Mouse (Mus musculus) lung, postnatal 4 days (tissue): ENCODE measurements around the gene Cd79a.
A peak's percentile ranks its signal among the peaks of the same experiment; 100 is the strongest.

Experiments
- DNase-seq, 2 experiments: peaks; one replicate each; pipeline ENCODE4 v3.0.0; 2021

Cd79a gene

DNA sequence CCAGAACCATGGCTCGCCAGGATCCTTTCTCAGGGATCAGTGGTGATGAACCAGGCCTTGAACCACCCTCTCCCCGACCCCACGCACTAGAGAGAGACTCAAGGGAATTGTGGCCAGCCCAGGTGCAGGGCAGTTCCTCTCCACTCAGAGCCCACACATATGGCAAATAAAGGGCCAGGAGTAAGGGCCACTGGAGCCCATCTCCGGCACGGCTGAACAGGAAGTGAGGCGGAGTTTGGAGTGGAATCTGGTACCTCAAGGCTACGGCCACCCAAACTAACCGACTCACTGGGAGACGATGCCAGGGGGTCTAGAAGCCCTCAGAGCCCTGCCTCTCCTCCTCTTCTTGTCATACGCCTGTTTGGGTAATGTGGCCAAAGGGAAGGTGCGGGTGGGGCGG is at the start of gene Cd79a:
Gene Cd79a, plus strand, starts transcription at position 158 of the 400 bp plus-strand sequence.
- peak in 1 of 2 experiments; percentile 50 for DNase-seq

DNA sequence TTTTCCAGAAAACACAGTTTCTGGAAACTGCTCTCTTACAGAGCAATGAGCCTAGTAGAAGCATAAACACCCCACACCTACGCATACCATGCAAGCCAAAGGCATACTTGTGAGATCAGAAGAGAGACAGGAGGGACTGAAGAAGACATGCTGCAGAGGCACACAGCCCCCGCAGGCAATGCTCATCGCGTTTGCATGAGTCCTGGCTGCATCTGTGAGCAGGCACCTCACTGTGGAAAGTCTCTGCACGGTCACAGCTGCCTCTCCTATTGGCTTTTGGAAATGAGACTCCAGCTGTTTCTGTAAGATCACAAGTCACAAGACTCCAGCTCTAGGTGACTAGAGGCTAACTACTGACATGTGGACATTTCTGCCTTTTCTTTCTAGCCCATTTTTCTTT is 47.0 kb upstream of the Cd79a start:
- no peak for DNase-seq

GRCm38 (mm10) chr7:24850899-24851303 is 46.3 kb upstream of the Cd79a start:
- DNase-seq, result no peak

GRCm38 (mm10) chr7:24851596-24852325 is 45.4 kb upstream of the Cd79a start:
- DNase-seq, result no peak

GRCm38 (mm10) chr7:24852557-24853232 is 44.5 kb upstream of the Cd79a start:
- DNase-seq, result no peak

DNA sequence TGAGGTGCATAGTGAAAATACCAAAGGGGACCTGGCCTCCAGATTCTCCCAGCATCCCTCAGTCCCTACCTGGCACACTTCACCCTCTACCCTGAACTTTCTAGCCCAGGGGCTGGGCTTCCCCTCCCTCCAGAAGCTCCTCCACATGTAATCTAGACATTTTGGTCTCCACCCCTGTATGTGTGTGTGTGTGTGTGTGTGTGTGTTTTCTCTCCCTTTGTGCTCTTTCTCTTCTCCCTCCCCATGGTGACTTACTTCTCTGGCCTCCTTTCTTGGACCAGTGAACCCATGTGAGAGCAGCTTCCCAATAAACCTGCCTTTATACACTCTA is 44.0 kb upstream of the Cd79a start:
- no peak for DNase-seq

- DNase-seq, result no peak
These were observed 43.5 kb upstream of the Cd79a start for GRCm38 (mm10) chr7:24853695-24854094.

DNA sequence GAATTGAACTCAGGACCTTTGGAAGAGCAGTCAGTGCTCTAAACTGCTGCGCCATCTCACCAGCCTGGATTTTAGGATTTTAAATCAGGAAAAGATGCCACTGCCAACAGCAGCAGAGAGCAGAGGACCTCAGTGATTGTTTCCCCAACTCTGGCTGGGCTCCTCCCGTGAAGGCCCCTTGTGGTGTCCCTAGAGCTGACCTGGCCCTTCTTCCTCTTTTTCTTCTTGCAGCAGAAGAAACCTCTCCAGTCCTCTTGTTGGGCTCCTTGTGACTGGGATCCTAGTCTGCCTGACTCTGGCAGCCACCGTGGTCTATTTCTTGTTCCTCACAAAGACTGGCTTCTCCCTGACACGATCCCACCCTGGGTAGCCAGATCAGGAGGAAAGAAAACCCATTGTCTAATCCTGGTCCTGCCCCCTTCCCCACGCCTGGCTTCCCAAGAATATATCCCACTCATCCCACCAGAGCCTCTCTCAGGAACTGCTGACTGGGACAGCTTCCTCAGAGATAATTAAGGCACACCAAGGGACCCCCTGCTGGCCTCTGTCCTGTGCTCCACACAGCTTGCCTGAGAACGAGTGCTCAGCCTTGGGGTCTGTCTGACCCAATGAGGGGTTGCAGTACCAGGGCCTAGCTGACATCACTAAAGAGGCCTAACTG is 40.6 kb upstream of the Cd79a start:
- peak in 1 of 2 experiments; percentile 13 for DNase-seq

DNA sequence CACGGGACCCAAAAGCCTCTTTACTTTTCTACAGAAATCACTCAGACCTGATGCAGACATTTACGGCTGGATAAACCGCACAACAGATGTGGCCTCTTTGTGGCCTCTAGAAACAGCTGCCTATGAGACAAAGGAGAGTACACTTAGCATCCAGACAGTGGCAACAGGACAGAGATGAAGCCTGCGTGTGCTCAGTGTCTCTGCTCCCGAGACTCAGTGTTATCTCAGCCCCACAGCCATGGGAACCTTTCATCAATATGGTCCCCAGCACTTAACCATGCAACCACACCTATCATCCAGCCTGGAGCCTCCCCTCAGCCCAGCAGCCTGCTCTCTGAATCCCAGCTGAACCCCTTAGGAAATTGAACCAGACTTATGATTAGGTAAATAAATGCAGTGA is 37.9 kb upstream of the Cd79a start:
- DNase-seq, result no peak

GRCm38 (mm10) chr7:24861913-24862312 is 35.3 kb upstream of the Cd79a start, which contains the start of gene Gm9844:
Gene Gm9844 (plus strand): TSS chr7:24862213.
- no peak for DNase-seq

- no peak for DNase-seq
These were observed 34.3 kb upstream of the Cd79a start for GRCm38 (mm10) chr7:24862853-24863252.

DNA sequence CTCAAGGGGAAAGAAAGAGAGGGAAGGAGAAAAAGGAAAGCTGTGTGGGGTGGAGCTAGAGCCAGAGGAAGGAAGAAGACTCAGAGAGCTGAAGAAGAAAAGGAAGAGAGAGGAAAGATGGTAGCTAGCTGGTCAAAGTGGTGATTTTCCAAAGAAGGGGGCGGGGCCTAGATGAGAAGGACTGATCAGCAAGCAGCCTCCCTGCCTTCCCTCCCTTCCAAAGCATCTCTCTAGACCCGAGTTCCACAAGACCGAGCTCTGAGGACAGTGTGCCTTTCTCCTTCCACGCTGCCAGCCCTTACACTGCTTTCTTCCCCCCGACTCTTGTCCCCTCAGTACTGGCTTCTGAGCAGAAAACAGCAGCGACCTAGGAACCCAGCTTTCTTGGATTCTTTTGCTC is 33.0 kb upstream of the Cd79a start:
- no peak for DNase-seq

DNA sequence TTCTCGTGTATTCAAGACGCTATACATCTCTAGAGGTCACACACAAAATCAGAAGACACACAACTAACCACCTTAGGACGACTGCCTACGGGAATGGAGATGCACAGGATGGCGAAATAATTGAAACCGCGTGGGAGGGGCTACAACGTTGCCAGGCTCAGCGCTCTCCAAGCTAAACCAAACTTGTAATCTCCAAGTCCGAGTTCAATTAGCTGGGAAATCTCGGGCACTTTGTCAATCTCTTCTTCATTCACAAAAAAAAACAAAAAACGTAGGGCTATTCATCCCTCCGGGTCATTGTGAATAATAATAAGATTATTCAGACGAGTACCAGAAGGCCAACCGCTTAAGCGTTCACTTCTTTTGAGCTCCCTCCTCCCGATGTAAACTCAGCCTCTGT is 28.1 kb upstream of the Cd79a start:
- DNase-seq, result no peak

GRCm38 (mm10) chr7:24869532-24870165 is 27.5 kb upstream of the Cd79a start, which contains the start of the genes Lypd4 and Dmrtc2:
Gene Lypd4 (minus strand): TSS chr7:24869941.
Gene Dmrtc2 (plus strand): TSS chr7:24870057.
- no peak for DNase-seq

DNA sequence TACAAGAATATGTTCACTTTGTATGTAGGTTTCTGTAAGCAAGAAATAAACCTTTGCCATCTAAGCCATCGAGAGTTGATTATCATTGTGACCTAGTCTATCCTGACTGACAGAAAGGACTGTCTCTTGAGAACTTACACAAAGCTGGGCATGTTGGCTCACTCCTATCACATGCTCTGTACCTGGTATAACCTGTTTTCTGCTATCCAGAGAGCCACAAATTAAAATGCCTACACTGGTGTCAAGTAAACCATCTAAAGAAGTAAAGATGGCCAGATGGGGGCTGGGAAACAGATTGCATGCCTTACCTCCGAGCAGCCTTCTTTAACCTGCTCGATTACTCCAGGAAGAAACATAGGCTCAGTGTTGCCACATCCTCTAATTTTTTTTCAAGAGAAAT is 19.6 kb upstream of the Cd79a start:
- no peak for DNase-seq

GRCm38 (mm10) chr7:24879620-24880019 is 17.6 kb upstream of the Cd79a start:
- DNase-seq, result no peak

GRCm38 (mm10) chr7:24882416-24883199 is 14.6 kb upstream of the Cd79a start:
- no peak for DNase-seq

GRCm38 (mm10) chr7:24883896-24884692 is 13.1 kb upstream of the Cd79a start, which contains the start of gene Rps19:
Gene Rps19 (plus strand): TSS chr7:24884371.
- peak; percentile 99 for DNase-seq

DNA sequence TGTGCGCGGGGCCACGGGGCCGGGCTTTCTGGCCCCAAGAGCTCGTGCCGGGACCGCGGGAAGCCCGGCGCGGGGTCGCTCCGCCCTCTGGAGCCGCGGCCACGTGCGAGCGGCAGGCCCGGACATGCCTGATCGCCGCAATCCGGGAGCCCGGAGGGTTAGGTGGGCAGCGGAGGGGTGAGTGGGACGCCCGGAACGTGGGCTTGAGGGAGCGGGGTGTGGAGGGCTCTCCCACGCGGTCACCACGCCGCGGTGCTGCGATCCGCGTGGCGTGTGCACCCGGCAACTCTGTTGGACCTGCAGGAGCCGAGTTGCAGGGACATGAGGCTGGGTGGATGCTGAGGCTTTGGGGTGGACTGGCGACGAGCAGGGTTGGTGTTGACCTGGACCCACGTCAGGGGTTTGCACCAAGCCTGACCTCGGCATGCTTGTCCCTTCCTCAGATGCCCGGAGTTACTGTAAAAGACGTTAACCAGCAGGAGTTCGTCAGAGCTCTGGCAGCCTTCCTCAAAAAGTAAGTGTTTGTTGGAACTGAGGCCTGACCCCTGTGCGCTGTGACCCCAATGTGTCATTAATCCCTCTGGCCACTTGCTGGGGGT is 12.4 kb upstream of the Cd79a start:
- peak; percentile 60 to 69 for DNase-seq

- no peak for DNase-seq
These were observed 11.5 kb upstream of the Cd79a start for GRCm38 (mm10) chr7:24885468-24886307.
